Mouse (Mus musculus) embryonic facial prominence, embryonic 14.5 days (tissue): ENCODE measurements around the gene Ptprt. TPM values are rescaled to one million over a fixed set of nuclear protein-coding genes. Genes with fewer than 3 reads are reported as not detected.
"Not testable (repeated sequence)": the region's sequence is repeated elsewhere in the genome, so short reads cannot be mapped to it uniquely, and the experiment has no call there.

Source experiments
- ATAC-seq: fragments of 200-750 bp; cut with Nextera tagmentation; 2 replicates; pipeline ENCODE4 v1.8.0; 2017; ENCODE audit warnings: low read depth, moderate number of reproducible peaks, moderate TSS enrichment
- DNase-seq: peaks from one replicate; pipeline ENCODE4 v3.0.0-alpha.2; 2015; ENCODE audit warnings: low spot score
- H3K27ac ChIP-seq: fragments of 300-500 bp; sonication (generic); replicated peaks from 2 replicates; pipeline ENCODE4 v1.5.1; 2014; ENCODE audit warnings: low read depth, mild to moderate bottlenecking, low read length, moderate library complexity
- H3K27me3 ChIP-seq: fragments of 300-500 bp; sonication (generic); replicated peaks from 2 replicates; pipeline ENCODE4 v1.6.1; 2014; ENCODE audit warnings: low read length; ENCODE audit not compliant: control insufficient read depth, insufficient read depth
- H3K36me3 ChIP-seq: fragments of 300-500 bp; sonication (generic); 2 replicates; pipeline ENCODE4 v1.6.1; 2014; ENCODE audit warnings: low read length, mixed read lengths; ENCODE audit not compliant: control insufficient read depth, insufficient read depth
- H3K4me1 ChIP-seq: fragments of 300-500 bp; sonication (generic); 2 replicates; pipeline ENCODE4 v1.6.1; 2014; ENCODE audit warnings: antibody characterized with exemption, low read length; ENCODE audit not compliant: control insufficient read depth, insufficient read depth
- H3K4me2 ChIP-seq: fragments of 300-500 bp; sonication (generic); 2 replicates; pipeline ENCODE4 v1.6.1; 2014; ENCODE audit warnings: low read depth, mild to moderate bottlenecking, low read length, moderate library complexity, mixed read lengths
- H3K4me3 ChIP-seq: fragments of 300-500 bp; sonication (generic); 2 replicates; pipeline ENCODE4 v1.5.1; 2014; ENCODE audit warnings: low read depth, mild to moderate bottlenecking, low read length
- H3K9ac ChIP-seq: fragments of 300-500 bp; sonication (generic); 2 replicates; pipeline ENCODE4 v1.6.1; 2014; ENCODE audit warnings: low read depth, mild to moderate bottlenecking, low read length, moderate library complexity, mixed read lengths
- H3K9me3 ChIP-seq: fragments of 300-500 bp; sonication (generic); 2 replicates; pipeline ENCODE4 v1.6.1; 2016; ENCODE audit warnings: low read length; ENCODE audit not compliant: control insufficient read depth
- WGBS: fragments of 180-500 bp; shearing (Covaris S2); extraction: QIAGEN DNeasy Blood & Tissue Kit; methylation state at CpG from one replicate; pipeline ENCODE4 v1.1.7; 2014; 5-methylcytosine and 5-hydroxymethylcytosine counted together
- polyA plus RNA-seq: library from polyadenylated mRNA; unstranded; fragments of >200 nt; fragmentation: Nextera tagmentation; extraction: Ambion mirVana; gene quantifications from 2 replicates; pipeline ENCODE4 v1.2.1, GENCODE M21; 2014

Gene Ptprt
- polyA plus RNA-seq, 1 experiment from 2014 or later = 3.0 TPM

DNA sequence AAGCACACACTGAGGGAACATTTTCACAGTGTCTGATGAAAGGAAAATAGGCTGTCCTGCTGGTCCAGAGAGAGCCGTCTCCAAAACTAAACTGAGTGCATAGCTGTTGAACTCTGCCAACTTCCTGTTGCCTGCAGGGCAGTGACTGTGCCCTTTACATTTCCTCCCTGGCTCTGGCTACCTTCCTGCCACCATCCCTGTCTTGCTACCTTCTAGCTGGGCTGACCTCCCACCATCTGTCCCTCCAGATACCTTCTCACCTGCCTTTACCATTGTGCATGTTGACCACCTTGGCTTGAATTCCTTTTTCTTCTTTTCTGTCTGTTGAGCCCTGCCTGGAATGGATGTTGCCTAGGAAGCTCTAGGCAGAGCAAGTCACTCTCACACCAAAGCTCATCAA lies 1133.8 kb downstream of the Ptprt start:
- Histone ChIP-seq H3K9ac (no peak overlapping the region), H3K27ac (no peak overlapping the region), H3K36me3 (no peaks in the 10 kb centered on the region), H3K4me3 (no peak overlapping the region), H3K9me3 (no peaks in the 10 kb centered on the region), H3K4me1 (no peaks in the 10 kb centered on the region), H3K4me2 (no peak overlapping the region), H3K27me3 (no peaks in the 10 kb centered on the region)
- WGBS = 28% methylated on average over 1 of the region's 1 CpGs
- ATAC-seq (no peak), DNase-seq (no peak)

DNA sequence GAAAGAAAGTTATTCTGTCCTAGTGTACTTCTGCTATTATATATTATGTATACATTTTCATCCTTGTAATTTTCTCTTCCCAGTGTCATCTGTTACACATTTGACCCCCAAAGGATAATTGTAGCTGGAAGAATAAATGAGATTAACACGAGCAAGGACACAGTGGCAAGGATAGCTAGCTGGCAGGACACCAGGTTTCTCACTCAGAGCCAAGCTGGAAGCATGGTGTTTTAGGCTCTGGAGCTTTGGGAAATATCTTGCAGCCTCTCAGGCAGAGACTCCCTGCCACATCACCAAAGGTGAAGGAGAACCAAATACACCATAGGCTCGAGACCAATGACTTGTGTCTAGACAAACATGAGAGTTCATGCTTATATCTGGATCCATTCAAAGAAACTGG lies 1141.3 kb downstream of the Ptprt start:
- Histone ChIP-seq H3K4me1 (no peaks in the 10 kb centered on the region), H3K4me2 (no peak overlapping the region), H3K27me3 (no peaks in the 10 kb centered on the region), H3K9me3 (no peaks in the 10 kb centered on the region), H3K27ac (no peak overlapping the region), H3K4me3 (no peak overlapping the region), H3K36me3 (no peaks in the 10 kb centered on the region), H3K9ac (no peak overlapping the region)
- DNase-seq (no peak), ATAC-seq (no peak)
- WGBS = 41% methylated on average over 2 of the region's 2 CpGs

- H3K9ac ChIP-seq = no peak overlapping the region
- H3K9me3 ChIP-seq = no peaks in the 10 kb centered on the region
- no peaks in the 10 kb centered on the region for H3K4me1 ChIP-seq
- no peak overlapping the region for H3K4me2 ChIP-seq
- H3K27ac ChIP-seq = no peak overlapping the region
- DNase-seq (peak; percentile 24), ATAC-seq (no peak)
- no peak overlapping the region for H3K4me3 ChIP-seq
- no peaks in the 10 kb centered on the region for H3K36me3 ChIP-seq
- 55% methylated on average over 5 of the region's 5 CpGs for WGBS
- H3K27me3 ChIP-seq = no peaks in the 10 kb centered on the region
Measured at GRCm38 (mm10) chr2:161516921-161517320, 1144.0 kb downstream of the Ptprt start.

GRCm38 (mm10) chr2:161513256-161513655 lies 1147.7 kb downstream of the Ptprt start:
- H3K9me3 ChIP-seq = no peaks in the 10 kb centered on the region
- H3K9ac ChIP-seq = no peak overlapping the region
- H3K4me1 ChIP-seq = peaks cover 4% of the 10 kb centered on the region; the same call in 1 of the 2 replicates
- no peak overlapping the region for H3K4me2 ChIP-seq
- ATAC-seq (no peak), DNase-seq (no peak)
- H3K4me3 ChIP-seq = no peak overlapping the region
- no peaks in the 10 kb centered on the region for H3K36me3 ChIP-seq
- WGBS = 80% methylated on average over 1 of the region's 1 CpGs
- no peak overlapping the region for H3K27ac ChIP-seq
- no peaks in the 10 kb centered on the region for H3K27me3 ChIP-seq

DNA sequence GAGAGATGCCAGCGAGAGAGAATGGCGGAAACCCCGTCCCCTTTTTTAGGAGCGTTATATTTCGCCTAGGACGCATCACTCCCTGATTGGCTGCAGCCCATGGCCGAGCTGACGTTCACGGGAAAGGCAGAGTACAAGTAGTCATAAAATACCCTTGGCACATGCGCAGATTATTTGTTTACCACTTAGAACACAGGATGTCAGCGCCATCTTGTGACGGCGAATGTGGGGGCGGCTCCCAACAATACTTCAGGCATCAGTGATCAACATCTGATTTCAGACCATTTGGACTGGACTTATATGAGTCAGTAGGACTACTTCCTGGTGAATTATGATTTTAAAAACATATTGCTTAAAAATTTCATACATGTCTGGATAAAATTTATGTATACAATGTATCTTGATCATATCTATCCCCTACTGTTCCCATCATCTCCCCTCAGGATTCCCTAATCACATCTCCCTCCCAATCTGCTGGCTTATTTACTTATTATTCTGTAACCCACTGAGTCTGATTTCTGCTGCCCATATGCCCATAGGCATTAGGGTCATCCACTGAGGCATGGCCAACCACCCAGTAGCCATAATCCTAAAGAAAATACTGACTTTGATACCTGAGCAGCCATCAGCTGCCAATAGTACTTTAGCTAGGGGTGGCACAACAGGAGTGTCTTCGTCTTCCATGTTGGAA lies 1148.9 kb downstream of the Ptprt start:
- not testable (repeated sequence) for H3K9ac ChIP-seq, H3K4me1 ChIP-seq, H3K9me3 ChIP-seq, H3K36me3 ChIP-seq, H3K4me2 ChIP-seq, H3K27ac ChIP-seq, H3K27me3 ChIP-seq, H3K4me3 ChIP-seq
- DNase-seq (peak; percentile 22), ATAC-seq (peak; percentile 79)
- 22% methylated on average over 5 of the region's 15 CpGs for WGBS

- no peaks in the 10 kb centered on the region for H3K9me3 ChIP-seq
- 18% methylated on average over 8 of the region's 8 CpGs for WGBS
- peaks cover 4% of the 10 kb centered on the region; the same call in 1 of the 2 replicates for H3K4me1 ChIP-seq
- peak overlapping the region; percentile 41 for H3K4me3 ChIP-seq
- H3K4me2 ChIP-seq = peak overlapping the region; percentile 59
- H3K36me3 ChIP-seq = no peaks in the 10 kb centered on the region
- peak overlapping the region; percentile 59 for H3K9ac ChIP-seq
- no peak overlapping the region for H3K27ac ChIP-seq
- ATAC-seq (peak; percentile 53; the same call in 1 of the 2 replicates), DNase-seq (no peak)
- no peaks in the 10 kb centered on the region for H3K27me3 ChIP-seq
Measured at GRCm38 (mm10) chr2:161511101-161511759, 1149.7 kb downstream of the Ptprt start.

- peak; percentile 14 for DNase-seq
- Histone ChIP-seq H3K4me2 (peak overlapping the region; percentile 52), H3K4me1 (no peaks in the 10 kb centered on the region; the same call in 1 of the 2 replicates), H3K36me3 (no peaks in the 10 kb centered on the region), H3K9me3 (no peaks in the 10 kb centered on the region), H3K9ac (peak overlapping the region; percentile 20; the same call in 1 of the 2 replicates), H3K27me3 (no peaks in the 10 kb centered on the region), H3K27ac (no peak overlapping the region), H3K4me3 (peak overlapping the region; percentile 20; the same call in 1 of the 2 replicates)
- WGBS = 4% methylated on average over 13 of the region's 13 CpGs
- ATAC-seq = no peak
Measured at GRCm38 (mm10) chr2:161499097-161499899, 1161.6 kb downstream of the Ptprt start.

GRCm38 (mm10) chr2:161498449-161499096 lies 1162.4 kb downstream of the Ptprt start:
- Histone ChIP-seq H3K27me3 (no peaks in the 10 kb centered on the region), H3K4me3 (peak overlapping the region; percentile 20; the same call in 1 of the 2 replicates), H3K9me3 (no peaks in the 10 kb centered on the region), H3K27ac (no peak overlapping the region), H3K4me1 (no peaks in the 10 kb centered on the region; the same call in 1 of the 2 replicates), H3K4me2 (peak overlapping the region; percentile 52), H3K9ac (peak overlapping the region; percentile 20; the same call in 1 of the 2 replicates), H3K36me3 (no peaks in the 10 kb centered on the region)
- ATAC-seq (no peak), DNase-seq (peak; percentile 9)
- WGBS = 19% methylated on average over 13 of the region's 13 CpGs
